ENCODE assay signal across 21 mouse cellular contexts in genomic region chr8:121392482-121392881, GRCm38 (mm10).
DNase-seq lines count a peak whose midpoint lies in the region; ATAC-seq lines count a peak whose summit lies in the region.
"Had no signal": no experiment of that assay in that cellular context is flagged by ENCODE, and none has a peak within 500 bp of the region (broad histone marks: within the 10 kb centered on the region; RNA-seq: fewer than 3 reads in every experiment).

No protein-coding gene starts in this region.

- no peak overlapping the region for H3K4me3 ChIP-seq in heart, embryonic 10.5 days
- H3K4me3 ChIP-seq in kidney, embryonic 15.5 days (replicated peaks), result peak overlapping the region; percentile 12; the same call in 1 of the 2 replicates
- no peak overlapping the region for H3K4me3 ChIP-seq in neural tube, embryonic 12.5 days
- no peak overlapping the region for H3K4me3 ChIP-seq in neural tube, embryonic 15.5 days (replicated peaks)
- H3K4me3 ChIP-seq: embryonic facial prominence, embryonic 10.5 days; embryonic facial prominence, embryonic 13.5 days; erythroblast, embryonic 14.5 days; forebrain, embryonic 12.5 days; forebrain, embryonic 15.5 days; heart, adult 2 months; heart, embryonic 15.5 days had no signal

- no peak overlapping the region; the same call in 1 of the 2 replicates for H3K9ac ChIP-seq in kidney, embryonic 15.5 days
- no peak overlapping the region for H3K9ac ChIP-seq in neural tube, embryonic 12.5 days
- H3K9ac ChIP-seq in neural tube, embryonic 15.5 days (replicated peaks), result no peak overlapping the region
- H3K9ac ChIP-seq: embryonic facial prominence, embryonic 13.5 days; forebrain, embryonic 12.5 days; forebrain, embryonic 15.5 days; heart, embryonic 15.5 days; hindbrain, embryonic 14.5 days had no signal

- peaks cover 50% of the 10 kb centered on the region for H3K4me1 ChIP-seq in heart, embryonic 10.5 days
- H3K4me1 ChIP-seq in kidney, embryonic 15.5 days, result peaks cover 66% of the 10 kb centered on the region
- H3K4me1 ChIP-seq in neural tube, embryonic 12.5 days, result peaks cover 45% of the 10 kb centered on the region
- peaks cover 26% of the 10 kb centered on the region for H3K4me1 ChIP-seq in neural tube, embryonic 15.5 days

- peak overlapping the region; percentile 49 for H3K4me2 ChIP-seq in kidney, embryonic 15.5 days
- H3K4me2 ChIP-seq in neural tube, embryonic 12.5 days (replicated peaks), result 0 out of 2 replicates have a peak overlapping the region, but pooled peaks have one; percentile 20
- no peak overlapping the region for H3K4me2 ChIP-seq in neural tube, embryonic 15.5 days
- H3K4me2 ChIP-seq: forebrain, embryonic 12.5 days; forebrain, embryonic 15.5 days; heart, embryonic 15.5 days; hindbrain, embryonic 14.5 days had no signal

- H3K9me3 ChIP-seq in heart, embryonic 10.5 days, result no peaks in the 10 kb centered on the region
- H3K9me3 ChIP-seq in kidney, embryonic 15.5 days (replicated peaks), result no peaks in the 10 kb centered on the region
- no peaks in the 10 kb centered on the region for H3K9me3 ChIP-seq in neural tube, embryonic 12.5 days
- no peaks in the 10 kb centered on the region for H3K9me3 ChIP-seq in neural tube, embryonic 15.5 days (replicated peaks)
- H3K9me3 ChIP-seq: embryonic facial prominence, embryonic 10.5 days; embryonic facial prominence, embryonic 13.5 days; forebrain, embryonic 12.5 days; forebrain, embryonic 15.5 days; heart, embryonic 15.5 days had no signal

- no peaks in the 10 kb centered on the region for H3K36me3 ChIP-seq in heart, embryonic 10.5 days
- H3K36me3 ChIP-seq in kidney, embryonic 15.5 days, result no peaks in the 10 kb centered on the region
- no peaks in the 10 kb centered on the region for H3K36me3 ChIP-seq in neural tube, embryonic 12.5 days
- H3K36me3 ChIP-seq in neural tube, embryonic 15.5 days, result no peaks in the 10 kb centered on the region
- H3K36me3 ChIP-seq: embryonic facial prominence, embryonic 10.5 days; embryonic facial prominence, embryonic 13.5 days; forebrain, embryonic 12.5 days; forebrain, embryonic 15.5 days; G1E; heart, embryonic 15.5 days had no signal

- ATAC-seq in kidney, embryonic 15.5 days (replicated peaks; ENCODE audit: low FRiP score), result no peak
- no peak for ATAC-seq in neural tube, embryonic 12.5 days (ENCODE audit: low FRiP score, low read depth)
- ATAC-seq in neural tube, embryonic 15.5 days (ENCODE audit: low FRiP score), result no peak
- ATAC-seq: forebrain, embryonic 15.5 days; inflammation-experienced regulatory T-cells, adult 6 months had no signal

- WGBS in heart, embryonic 10.5 days, result 44% methylated on average over 10 of the region's 10 CpGs
- 21% methylated on average over 10 of the region's 10 CpGs for WGBS in kidney, embryonic 15.5 days
- WGBS in neural tube, embryonic 12.5 days, result 6% methylated on average over 10 of the region's 10 CpGs
- 13% methylated on average over 10 of the region's 10 CpGs for WGBS in neural tube, embryonic 15.5 days

- H3K27ac ChIP-seq in heart, embryonic 10.5 days, result 0 out of 2 replicates have a peak overlapping the region, but pooled peaks have one; percentile 13
- H3K27ac ChIP-seq in kidney, embryonic 15.5 days, result peak overlapping the region; percentile 78
- no peak overlapping the region for H3K27ac ChIP-seq in neural tube, embryonic 12.5 days
- no peak overlapping the region for H3K27ac ChIP-seq in neural tube, embryonic 15.5 days (replicated peaks)
- H3K27ac ChIP-seq: embryonic facial prominence, embryonic 13.5 days; forebrain, embryonic 12.5 days; forebrain, embryonic 15.5 days; heart, adult 2 months; heart, embryonic 15.5 days; hindbrain, embryonic 14.5 days; hindbrain, postnatal 0 days had no signal

- no peak for DNase-seq in heart, embryonic 10.5 days (ENCODE audit: low spot score)
- DNase-seq in heart, adult 18-20 months, result no peak
- no peak for DNase-seq in kidney, postnatal 10 days
- DNase-seq in T-cell, adult 2 months (ENCODE audit: low spot score), result no peak
- DNase-seq: B cell, adult 2 months; cerebellum, adult 9-10 months; gastrocnemius, postnatal 25 days had no signal

- H3K27me3 ChIP-seq in heart, embryonic 10.5 days (ENCODE audit: insufficient read depth, poor library complexity, severe bottlenecking), result peaks cover 64% of the 10 kb centered on the region
- peaks cover 55% of the 10 kb centered on the region for H3K27me3 ChIP-seq in kidney, embryonic 15.5 days
- H3K27me3 ChIP-seq in neural tube, embryonic 12.5 days (replicated peaks), result peaks cover 57% of the 10 kb centered on the region
- H3K27me3 ChIP-seq in neural tube, embryonic 15.5 days (replicated peaks), result peaks cover 89% of the 10 kb centered on the region

Comparison
In these comparisons a context has a peak if more than half of its experiments do, and no peak if none do; other contexts are left out.
1. H3K27ac ChIP-seq: peak in heart, embryonic 10.5 days (single experiment) and kidney, embryonic 15.5 days (single experiment); none in neural tube, embryonic 12.5 days (single experiment) and neural tube, embryonic 15.5 days (single experiment).